Mouse (Mus musculus): ENCODE results near the gene Arhgef10l. TPM values are rescaled to one million over a fixed set of nuclear protein-coding genes. Genes with fewer than 3 reads are reported as not detected.
A peak's percentile ranks its signal among the peaks of the same experiment; 100 is the strongest.

The Arhgef10l gene
- total RNA-seq, 2 experiments from 2014 or later: 22.8 to 83.3 TPM

- no peak for ATAC-seq (ENCODE audit: poor library complexity, severe bottlenecking)
These were observed 54.8 kb downstream of the Arhgef10l start for GRCm38 (mm10) chr4:140610841-140611609.

GRCm38 (mm10) chr4:140608228-140608720 lies 57.5 kb downstream of the Arhgef10l start:
- ATAC-seq (ENCODE audit: poor library complexity, severe bottlenecking): no peak

GRCm38 (mm10) chr4:140606779-140607178 lies 59.0 kb downstream of the Arhgef10l start:
- no peak for ATAC-seq (ENCODE audit: poor library complexity, severe bottlenecking)

- ATAC-seq (ENCODE audit: poor library complexity, severe bottlenecking): no peak
These were observed 59.6 kb downstream of the Arhgef10l start for GRCm38 (mm10) chr4:140606197-140606596.

DNA sequence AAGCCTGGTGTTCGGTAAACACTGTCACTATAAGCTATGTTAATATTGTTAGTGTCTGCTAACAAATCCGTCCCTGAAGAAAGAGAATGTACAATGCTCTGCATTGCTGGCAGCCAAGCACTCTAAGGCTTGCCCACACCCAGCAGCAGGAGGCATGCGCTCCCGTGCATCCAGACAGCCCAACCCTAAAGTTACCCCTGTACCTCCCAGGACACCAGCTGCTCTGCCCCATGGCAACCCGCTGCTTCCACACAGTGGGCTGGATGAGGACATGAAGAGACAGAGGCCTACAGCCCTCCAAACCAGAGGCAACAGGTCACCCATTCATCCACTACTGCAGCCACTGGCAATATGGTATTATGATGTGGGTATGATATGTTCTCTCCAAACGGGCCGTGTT lies 60.0 kb downstream of the Arhgef10l start:
- ATAC-seq (ENCODE audit: poor library complexity, severe bottlenecking): no peak

DNA sequence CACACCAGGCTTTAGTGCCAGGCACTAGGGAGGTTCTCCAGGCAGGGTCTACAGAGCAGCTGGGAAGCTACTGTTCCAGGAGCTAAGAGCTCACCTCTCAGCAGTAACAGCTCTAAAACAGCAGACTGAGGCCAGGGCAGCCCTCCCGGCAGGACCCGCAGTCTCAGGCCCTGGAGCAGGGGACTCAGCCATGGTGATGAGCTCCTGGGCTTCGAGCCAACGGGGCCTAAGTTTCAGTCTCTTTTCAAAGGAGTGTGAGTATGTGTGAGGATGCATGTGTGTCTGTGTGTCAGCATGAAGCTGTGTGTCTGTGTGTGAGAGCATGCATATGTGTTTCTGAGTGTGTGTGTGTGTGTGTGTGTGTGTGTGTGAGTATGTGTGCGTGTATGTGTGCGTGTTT lies 60.6 kb downstream of the Arhgef10l start:
- ATAC-seq (ENCODE audit: poor library complexity, severe bottlenecking): no peak

GRCm38 (mm10) chr4:140604541-140604940 lies 61.3 kb downstream of the Arhgef10l start:
- no peak for ATAC-seq (ENCODE audit: poor library complexity, severe bottlenecking)

DNA sequence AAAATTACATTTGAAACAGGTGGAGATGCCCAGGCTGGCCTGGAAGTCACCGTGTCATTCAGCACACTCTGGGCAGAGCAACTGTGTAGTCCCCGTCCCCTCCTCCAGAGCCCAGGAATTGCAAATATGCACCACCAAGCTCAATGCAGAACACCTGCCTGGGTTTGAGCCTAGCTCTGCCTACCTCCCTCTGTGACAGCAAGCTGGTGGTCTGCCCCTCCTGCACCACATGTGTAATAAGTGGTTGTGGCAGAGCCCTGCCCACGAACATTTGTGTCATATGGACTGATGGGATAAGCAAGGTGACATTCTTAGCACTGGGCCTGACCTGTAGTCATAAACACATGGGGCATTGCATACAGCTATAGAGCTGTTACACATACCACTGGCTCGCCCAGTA lies 63.8 kb downstream of the Arhgef10l start:
- ATAC-seq (ENCODE audit: poor library complexity, severe bottlenecking): no peak

DNA sequence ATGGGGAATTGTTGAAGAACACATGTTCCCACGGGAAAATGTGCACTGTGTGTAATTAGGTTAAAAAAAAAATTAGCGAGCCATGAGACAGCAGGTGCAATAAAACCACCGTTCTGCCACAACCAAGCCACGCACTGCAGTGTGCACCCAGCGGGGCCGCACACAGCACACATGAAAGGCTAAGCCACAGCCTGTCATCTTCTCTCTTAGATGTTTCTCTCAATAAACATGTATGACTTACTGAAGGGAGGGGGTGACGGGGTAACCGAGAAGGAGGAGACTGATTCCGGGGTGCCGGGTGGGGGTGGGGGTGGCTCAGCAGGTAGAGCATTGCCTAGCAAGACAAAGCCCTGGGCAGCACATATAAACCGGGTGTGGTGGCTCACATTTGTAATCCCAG lies 64.7 kb downstream of the Arhgef10l start:
- ATAC-seq (ENCODE audit: poor library complexity, severe bottlenecking): no peak

DNA sequence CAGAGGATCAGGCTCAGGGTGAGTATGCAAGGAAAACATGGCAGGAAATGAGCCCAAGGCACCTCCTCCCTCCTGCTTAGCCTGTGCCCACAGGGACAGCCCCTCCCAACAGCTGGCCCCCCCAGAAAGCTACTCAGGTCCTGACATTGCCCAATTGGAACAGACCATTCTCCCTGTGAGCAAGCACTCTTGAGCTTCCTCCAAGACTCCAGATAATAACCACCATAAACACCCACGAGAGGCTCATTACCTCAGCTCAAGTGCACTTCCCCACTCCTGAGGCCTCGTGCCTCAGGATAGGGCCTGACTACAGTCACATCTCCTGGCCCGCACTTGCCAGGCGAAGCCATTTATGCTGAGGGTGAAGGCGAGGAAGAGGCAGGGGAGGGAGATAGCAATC lies 67.0 kb downstream of the Arhgef10l start:
- ATAC-seq (ENCODE audit: poor library complexity, severe bottlenecking): no peak

DNA sequence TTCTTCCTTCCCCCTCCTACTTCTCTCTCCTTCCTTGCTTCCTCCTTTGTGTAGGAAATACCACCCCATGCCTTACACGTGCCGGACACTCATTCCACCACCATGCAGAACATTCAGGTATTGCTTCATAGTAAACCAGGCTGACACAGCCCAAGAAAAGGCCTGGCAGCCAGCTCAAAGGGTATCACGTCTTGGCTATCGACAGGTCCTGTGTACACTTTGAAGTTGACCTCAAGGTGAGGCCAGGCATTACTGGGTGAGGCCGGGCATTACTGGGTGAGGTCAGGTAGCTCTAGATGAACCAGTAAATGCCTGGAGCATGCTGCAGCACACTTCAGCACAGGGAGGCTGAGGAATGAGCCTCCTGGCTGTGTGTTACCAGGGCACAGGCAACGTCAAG lies 67.9 kb downstream of the Arhgef10l start:
- no peak for ATAC-seq (ENCODE audit: poor library complexity, severe bottlenecking)

DNA sequence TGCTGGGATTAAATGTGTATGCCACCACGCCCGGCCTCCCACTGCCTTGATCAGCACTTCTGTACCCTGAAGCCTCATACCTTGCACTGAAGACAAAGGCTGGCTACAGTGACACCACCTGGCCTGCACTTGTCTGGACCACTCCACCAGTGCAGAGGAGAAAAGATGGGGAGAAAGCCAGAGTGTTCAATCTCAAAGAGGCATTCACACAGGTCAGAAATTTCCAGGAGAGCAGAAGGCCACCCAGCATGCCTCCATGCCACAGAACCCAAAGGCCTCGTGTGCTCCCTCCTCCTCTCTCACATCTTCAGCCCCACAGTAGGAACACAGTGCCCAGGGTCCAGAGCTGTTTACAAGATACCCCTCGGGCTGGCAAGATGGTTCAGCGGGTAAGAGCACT lies 68.4 kb downstream of the Arhgef10l start:
- no peak for ATAC-seq (ENCODE audit: poor library complexity, severe bottlenecking)

DNA sequence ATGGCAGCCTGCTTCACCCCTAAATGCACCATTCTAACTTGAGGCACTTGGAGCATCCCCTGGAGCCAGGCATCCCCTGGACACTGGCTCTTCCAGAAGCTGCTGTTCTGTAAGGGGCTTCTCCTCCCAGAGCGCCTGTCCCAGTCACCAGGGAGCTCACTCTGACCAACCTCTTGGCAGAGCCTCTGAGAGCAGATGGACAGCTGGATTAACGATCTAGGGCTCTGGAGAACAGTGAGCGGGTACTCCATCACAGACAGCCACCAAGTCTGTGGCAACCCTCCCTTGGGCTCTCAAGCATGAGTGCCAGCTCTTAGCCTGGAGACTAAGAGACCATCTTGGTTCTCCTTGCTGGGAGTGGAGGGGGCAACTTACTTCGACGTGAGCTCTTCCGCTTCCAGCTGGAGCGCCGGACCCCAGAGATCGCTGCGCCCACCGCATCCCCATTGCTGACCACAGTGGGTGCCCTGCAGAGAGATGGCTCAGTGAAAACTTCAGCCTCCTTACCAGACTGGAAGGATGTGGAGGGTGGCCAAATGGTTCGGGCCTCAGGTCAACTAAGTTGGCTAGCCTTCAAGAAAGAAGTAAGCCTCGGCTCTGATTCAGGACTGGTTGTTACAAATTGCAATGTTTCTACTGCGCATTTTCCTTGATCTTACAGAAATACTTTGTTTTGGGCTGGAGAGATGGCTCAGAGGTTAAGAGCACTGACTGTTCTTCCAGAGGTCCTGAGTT lies 71.9 kb downstream of the Arhgef10l start:
- ATAC-seq (ENCODE audit: poor library complexity, severe bottlenecking): no peak

- no peak for ATAC-seq (ENCODE audit: poor library complexity, severe bottlenecking)
These were observed 72.6 kb downstream of the Arhgef10l start for GRCm38 (mm10) chr4:140592990-140593770.

DNA sequence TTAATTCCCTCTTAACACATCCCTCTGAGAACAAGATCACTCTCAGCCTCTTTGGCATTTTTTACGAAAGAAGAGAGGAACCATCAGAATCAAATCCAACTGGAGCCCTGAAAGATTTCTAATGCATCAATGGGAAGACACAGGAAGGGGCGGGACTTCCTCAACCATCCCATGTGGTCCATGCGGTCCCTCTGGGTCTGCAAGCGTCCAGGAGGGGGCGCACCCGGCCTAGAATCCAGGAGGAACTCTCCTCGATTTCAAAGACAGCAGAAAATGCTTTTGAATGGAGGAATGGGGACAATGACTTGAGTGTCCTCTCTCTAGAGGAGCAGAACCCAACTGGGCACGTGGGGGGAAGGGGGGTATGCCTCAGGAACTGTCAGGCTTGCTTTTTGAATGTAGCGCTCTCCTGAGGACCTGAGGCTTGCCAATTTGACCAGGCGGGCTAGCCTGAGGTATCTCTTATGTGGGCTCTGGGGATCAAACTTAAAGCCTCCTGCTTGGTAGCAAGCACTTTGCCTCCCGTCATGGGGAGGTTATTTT lies 73.5 kb downstream of the Arhgef10l start:
- peak; percentile 68 for ATAC-seq (ENCODE audit: poor library complexity, severe bottlenecking)

DNA sequence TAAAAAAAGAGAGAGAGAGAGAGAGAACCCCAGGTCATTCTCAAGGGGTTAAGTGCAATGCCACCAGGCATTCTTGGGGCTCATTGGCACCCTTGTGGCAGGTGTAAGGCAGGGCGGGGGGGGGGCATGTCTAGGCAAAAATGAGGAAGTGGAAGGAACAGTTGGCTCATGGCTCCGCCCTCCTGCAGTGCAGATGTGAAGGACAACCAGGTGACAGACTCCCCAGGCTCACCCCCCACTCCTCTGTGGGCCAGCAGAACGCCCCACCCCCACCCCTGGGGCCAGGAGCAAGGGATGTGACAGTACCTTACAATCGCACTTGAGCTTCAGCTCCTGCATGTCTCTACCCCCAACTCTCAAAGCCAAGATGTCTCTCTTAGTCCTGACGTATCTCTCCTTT lies 79.3 kb downstream of the Arhgef10l start:
- peak; percentile 16 for ATAC-seq (ENCODE audit: poor library complexity, severe bottlenecking)

DNA sequence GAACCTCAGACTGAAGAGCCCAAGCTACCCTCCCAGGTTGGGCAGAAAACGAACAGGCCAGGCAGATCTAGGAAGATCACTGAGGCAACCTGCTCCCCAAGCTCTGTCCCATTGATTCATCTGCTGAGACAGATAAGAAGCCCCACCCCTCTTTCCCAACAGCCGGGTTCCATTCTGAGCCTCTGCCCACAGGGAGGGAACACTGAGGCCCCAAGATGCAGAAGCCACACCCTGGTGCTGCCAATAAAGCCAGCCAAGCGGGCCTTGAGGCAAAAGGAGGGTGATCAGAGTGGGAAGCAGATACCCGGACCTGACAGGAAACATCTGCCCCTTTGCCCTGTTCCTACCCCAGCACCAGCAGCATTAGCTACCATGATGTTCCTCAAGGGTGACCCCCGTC lies 81.6 kb downstream of the Arhgef10l start:
- ATAC-seq (ENCODE audit: poor library complexity, severe bottlenecking): peak; percentile 67

- peak; percentile 55 for ATAC-seq (ENCODE audit: poor library complexity, severe bottlenecking)
These were observed 83.3 kb downstream of the Arhgef10l start for GRCm38 (mm10) chr4:140582390-140583088.

DNA sequence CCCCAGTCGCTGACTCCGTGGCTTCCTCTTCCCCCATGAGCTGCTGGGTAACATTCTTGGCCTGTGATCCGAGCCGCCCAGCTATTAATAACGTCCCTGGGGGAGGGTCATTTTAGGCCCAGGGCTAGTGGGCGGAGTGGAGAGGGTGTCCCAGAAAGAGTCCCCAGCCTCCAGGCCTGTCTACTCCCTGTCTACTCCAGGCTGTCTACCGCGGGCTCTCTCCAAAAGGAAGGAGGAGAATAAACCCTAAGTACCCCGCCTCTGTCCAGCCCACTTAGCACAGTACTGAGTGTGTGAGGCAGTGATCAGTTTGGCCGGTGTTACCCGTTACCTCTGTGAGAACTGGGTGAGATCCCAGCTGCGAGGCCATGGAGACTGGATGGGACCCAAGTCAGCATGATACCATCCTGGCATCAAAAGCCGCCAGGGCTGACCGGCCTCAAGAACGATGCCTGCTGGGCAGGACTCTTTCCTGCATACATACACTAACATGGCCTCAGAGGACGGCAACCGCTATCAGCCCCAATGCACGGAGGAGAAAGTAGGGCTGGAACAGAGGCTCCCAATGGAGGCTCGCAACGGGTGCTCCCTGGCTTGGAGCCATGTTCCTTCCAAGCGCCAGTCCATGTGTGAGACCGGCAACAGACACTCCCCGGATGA lies 84.0 kb downstream of the Arhgef10l start:
- peak; percentile 53 for ATAC-seq (ENCODE audit: poor library complexity, severe bottlenecking)

DNA sequence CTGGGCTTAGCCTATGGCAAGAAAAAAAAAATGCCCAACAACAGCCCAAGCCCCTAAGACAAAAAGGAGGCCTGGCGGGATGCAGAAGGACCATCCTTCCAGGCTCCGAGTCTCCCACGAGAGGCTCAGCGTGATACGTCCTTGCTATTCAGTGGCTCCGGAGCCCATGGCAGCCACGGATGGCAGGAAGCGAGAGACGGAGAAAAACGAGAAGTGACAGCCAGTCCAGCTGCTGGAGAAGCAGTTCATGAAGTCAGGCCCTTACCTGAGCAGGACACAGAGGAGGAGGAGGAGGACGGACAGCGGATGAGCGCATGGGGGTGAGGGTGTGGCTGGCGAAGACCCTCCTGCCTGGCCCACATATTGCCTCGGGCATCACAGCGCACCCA lies 84.5 kb downstream of the Arhgef10l start:
- ATAC-seq (ENCODE audit: poor library complexity, severe bottlenecking): peak; percentile 35
